Mouse (Mus musculus) midbrain, embryonic 10.5 days (tissue): ENCODE data around the gene Timm22. TPM values are rescaled to one million over a fixed set of nuclear protein-coding genes. Genes with fewer than 3 reads are reported as not detected.
A peak's percentile ranks its signal among the peaks of the same experiment; 100 is the strongest.

ENCODE experiments used
- DNase-seq: peaks from one replicate; pipeline ENCODE4 v3.0.0-alpha.2; 2017; ENCODE audit warnings: low spot score
- H3K27ac ChIP-seq: fragments of 300-500 bp; sonication (generic); replicated peaks from 2 replicates; pipeline ENCODE4 v1.5.1; 2016; ENCODE audit warnings: mild to moderate bottlenecking
- H3K27me3 ChIP-seq: fragments of 300-500 bp; sonication (generic); 2 replicates; pipeline ENCODE4 v1.6.1; 2016; ENCODE audit warnings: low read depth, mild to moderate bottlenecking; ENCODE audit not compliant: poor library complexity, severe bottlenecking
- H3K36me3 ChIP-seq: fragments of 300-500 bp; sonication (generic); 2 replicates; pipeline ENCODE4 v1.6.1; 2016; ENCODE audit warnings: mild to moderate bottlenecking, moderate library complexity
- H3K4me1 ChIP-seq: fragments of 300-500 bp; sonication (generic); 2 replicates; pipeline ENCODE4 v1.6.1; 2016
- H3K4me3 ChIP-seq: fragments of 300-500 bp; sonication (generic); 2 replicates; pipeline ENCODE4 v1.5.1; 2016; ENCODE audit warnings: mild to moderate bottlenecking, moderate library complexity
- H3K9me3 ChIP-seq: fragments of 300-500 bp; sonication (generic); replicated peaks from 2 replicates; pipeline ENCODE4 v1.6.1; 2016; ENCODE audit warnings: mild to moderate bottlenecking
- WGBS: fragments of 180-500 bp; shearing (Covaris S2); methylation state at CpG from one replicate; pipeline ENCODE4 v1.1.7; 2016; 5-methylcytosine and 5-hydroxymethylcytosine counted together
- polyA plus RNA-seq: library from polyadenylated mRNA; unstranded; fragments of >200 nt; fragmentation: Nextera tagmentation; extraction: Ambion mirVana; gene quantifications from 2 replicates; pipeline ENCODE4 v1.2.1, GENCODE M21; 2016

Timm22 gene
- polyA plus RNA-seq, 1 experiment from 2014 or later: 128 TPM

- H3K4me1 ChIP-seq: peaks cover 67% of the 10 kb centered on the region
- peaks cover 80% of the 10 kb centered on the region for H3K27me3 ChIP-seq
- no peaks in the 10 kb centered on the region for H3K9me3 ChIP-seq
- WGBS: 48% methylated on average over 15 of the region's 15 CpGs
- H3K4me3 ChIP-seq: peak overlapping the region; percentile 14; the same call in 1 of the 2 replicates
- H3K36me3 ChIP-seq: peaks cover 35% of the 10 kb centered on the region
- no peak for DNase-seq
- peak overlapping the region; percentile 85 for H3K27ac ChIP-seq
These were observed 42.9 kb downstream of the Timm22 start for GRCm38 (mm10) chr11:76449520-76450201.

GRCm38 (mm10) chr11:76450202-76450561, 43.4 kb downstream of the Timm22 start:
- Histone ChIP-seq H3K4me3 (peak overlapping the region; percentile 14; the same call in 1 of the 2 replicates), H3K9me3 (no peaks in the 10 kb centered on the region), H3K27me3 (peaks cover 80% of the 10 kb centered on the region), H3K36me3 (peaks cover 37% of the 10 kb centered on the region), H3K4me1 (peaks cover 61% of the 10 kb centered on the region), H3K27ac (peak overlapping the region; percentile 85)
- 15% methylated on average over 3 of the region's 3 CpGs for WGBS
- DNase-seq: peak; percentile 86

- Histone ChIP-seq H3K4me1 (peaks cover 30% of the 10 kb centered on the region), H3K27ac (no peak overlapping the region), H3K36me3 (peaks cover 56% of the 10 kb centered on the region), H3K9me3 (no peaks in the 10 kb centered on the region), H3K4me3 (no peak overlapping the region), H3K27me3 (peaks cover 50% of the 10 kb centered on the region)
- 60% methylated on average over 5 of the region's 5 CpGs for WGBS
- peak; percentile 74 for DNase-seq
These were observed 47.7 kb downstream of the Timm22 start for GRCm38 (mm10) chr11:76454492-76454891.

GRCm38 (mm10) chr11:76456233-76456632, 49.5 kb downstream of the Timm22 start:
- Histone ChIP-seq H3K36me3 (peaks cover 65% of the 10 kb centered on the region), H3K9me3 (no peaks in the 10 kb centered on the region), H3K27ac (0 out of 2 replicates have a peak overlapping the region, but pooled peaks have one; percentile 13), H3K4me3 (no peak overlapping the region), H3K4me1 (peaks cover 13% of the 10 kb centered on the region), H3K27me3 (peaks cover 40% of the 10 kb centered on the region)
- peak; percentile 82 for DNase-seq
- WGBS: 17% methylated on average over 6 of the region's 6 CpGs

- DNase-seq: no peak
- Histone ChIP-seq H3K36me3 (peaks cover 65% of the 10 kb centered on the region), H3K27ac (0 out of 2 replicates have a peak overlapping the region, but pooled peaks have one; percentile 13), H3K4me3 (no peak overlapping the region), H3K9me3 (no peaks in the 10 kb centered on the region), H3K27me3 (peaks cover 34% of the 10 kb centered on the region), H3K4me1 (peaks cover 11% of the 10 kb centered on the region)
- 72% methylated on average over 10 of the region's 10 CpGs for WGBS
These were observed 50.1 kb downstream of the Timm22 start for GRCm38 (mm10) chr11:76456897-76457296.

- DNase-seq: no peak
- WGBS: 84% methylated on average over 9 of the region's 9 CpGs
- peaks cover 71% of the 10 kb centered on the region for H3K36me3 ChIP-seq
These were observed 52.0 kb downstream of the Timm22 start for GRCm38 (mm10) chr11:76458730-76459129.

GRCm38 (mm10) chr11:76459489-76459888, 52.7 kb downstream of the Timm22 start:
- peaks cover 16% of the 10 kb centered on the region for H3K27me3 ChIP-seq
- peaks cover 24% of the 10 kb centered on the region for H3K4me1 ChIP-seq
- no peak overlapping the region for H3K27ac ChIP-seq
- H3K9me3 ChIP-seq: no peaks in the 10 kb centered on the region
- DNase-seq: no peak
- WGBS: 65% methylated on average over 3 of the region's 3 CpGs
- H3K4me3 ChIP-seq: no peak overlapping the region
- H3K36me3 ChIP-seq: peaks cover 70% of the 10 kb centered on the region

More at GRCm38 (mm10) chr11:76458730-76459129, 52.0 kb downstream of the Timm22 start:
- no peak overlapping the region for H3K4me3 ChIP-seq
- H3K9me3 ChIP-seq: no peaks in the 10 kb centered on the region
- H3K27me3 ChIP-seq: peaks cover 22% of the 10 kb centered on the region
- H3K27ac ChIP-seq: no peak overlapping the region
- H3K4me1 ChIP-seq: peaks cover 16% of the 10 kb centered on the region

GRCm38 (mm10) chr11:76461201-76461600, 54.4 kb downstream of the Timm22 start:
- peaks cover 55% of the 10 kb centered on the region for H3K36me3 ChIP-seq
- no peaks in the 10 kb centered on the region for H3K9me3 ChIP-seq
- DNase-seq: no peak
- no peaks in the 10 kb centered on the region for H3K27me3 ChIP-seq
- no peak overlapping the region for H3K27ac ChIP-seq
- H3K4me1 ChIP-seq: peaks cover 33% of the 10 kb centered on the region
- H3K4me3 ChIP-seq: no peak overlapping the region
- 88% methylated on average over 6 of the region's 6 CpGs for WGBS

- Histone ChIP-seq H3K36me3 (peaks cover 55% of the 10 kb centered on the region), H3K27me3 (no peaks in the 10 kb centered on the region), H3K27ac (no peak overlapping the region), H3K9me3 (no peaks in the 10 kb centered on the region), H3K4me1 (peaks cover 31% of the 10 kb centered on the region), H3K4me3 (no peak overlapping the region)
- WGBS: 91% methylated on average over 5 of the region's 5 CpGs
- DNase-seq: no peak
These were observed 54.9 kb downstream of the Timm22 start for GRCm38 (mm10) chr11:76461696-76462095.

GRCm38 (mm10) chr11:76465879-76466278, 59.1 kb downstream of the Timm22 start:
- Histone ChIP-seq H3K27ac (no peak overlapping the region), H3K4me3 (no peak overlapping the region), H3K4me1 (peaks cover 57% of the 10 kb centered on the region), H3K9me3 (no peaks in the 10 kb centered on the region), H3K27me3 (0 out of 2 replicates have a peak, but pooled peaks cover 4% of the 10 kb centered on the region), H3K36me3 (peaks cover 46% of the 10 kb centered on the region)
- DNase-seq: no peak
- 87% methylated on average over 4 of the region's 4 CpGs for WGBS

Other genes starting within 250 kb of the Timm22 start
- gene Vps53, start 227.3 kb upstream of the Timm22 start, polyA plus RNA-seq: 36.5 and 41.4 TPM in 2 replicates
- 32.2 and 32.4 TPM in 2 replicates for gene Fam57a, start 227.3 kb upstream of the Timm22 start, polyA plus RNA-seq
- 0.88 TPM in 1 of 2 replicates, not detected in the other for gene Dbil5, start 189.3 kb upstream of the Timm22 start, polyA plus RNA-seq
- gene Gemin4, start 189.3 kb upstream of the Timm22 start, polyA plus RNA-seq: 45.4 and 51.3 TPM in 2 replicates
- 23.4 and 24.5 TPM in 2 replicates for gene Mrm3, start 163.2 kb upstream of the Timm22 start, polyA plus RNA-seq
- 130 and 135 TPM in 2 replicates for gene Glod4, start 163.2 kb upstream of the Timm22 start, polyA plus RNA-seq
- gene Nxn, start 7.8 kb upstream of the Timm22 start, polyA plus RNA-seq: 59.3 and 59.5 TPM in 2 replicates
- 26.9 and 37.6 TPM in 2 replicates for gene Abr, start 215.4 kb downstream of the Timm22 start, polyA plus RNA-seq